Mouse (Mus musculus): ENCODE data around the gene Nt5c3b. TPM values are rescaled to one million over a fixed set of nuclear protein-coding genes. Genes with fewer than 3 reads are reported as not detected.
A peak's percentile ranks its signal among the peaks of the same experiment; 100 is the strongest.

Nt5c3b gene
- 21.4 and 32.9 TPM in 2 replicates for total RNA-seq (2015)
- total RNA-seq (2017): 31.8 and 37.3 TPM in 2 replicates

DNA sequence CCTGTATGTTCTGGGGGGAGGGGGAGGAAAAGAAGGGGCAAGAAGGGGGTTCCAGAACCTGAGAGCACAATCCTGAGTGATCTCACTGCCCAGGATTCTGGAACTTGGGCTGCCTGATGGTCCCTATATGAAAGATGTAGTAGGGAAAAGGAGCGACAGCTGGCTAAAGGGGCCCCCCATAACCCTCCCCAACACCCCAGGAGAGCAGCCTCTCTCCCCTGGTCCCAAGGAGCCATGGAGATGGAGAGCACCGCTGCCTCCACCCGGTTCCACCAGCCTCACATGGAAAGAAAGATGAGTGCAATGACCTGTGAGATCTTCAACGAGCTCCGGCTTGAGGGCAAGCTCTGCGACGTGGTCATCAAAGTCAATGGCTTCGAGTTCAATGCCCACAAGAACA, at the start of gene Nt5c3b, which contains the start of gene Klhl10:
Gene Nt5c3b (minus strand): TSS at position 12 of the 400 bp plus-strand sequence.
Gene Klhl10 (plus strand): TSS at position 121 of the 400 bp plus-strand sequence.
- ATAC-seq (replicated peaks; ENCODE audit: poor library complexity): no peak

DNA sequence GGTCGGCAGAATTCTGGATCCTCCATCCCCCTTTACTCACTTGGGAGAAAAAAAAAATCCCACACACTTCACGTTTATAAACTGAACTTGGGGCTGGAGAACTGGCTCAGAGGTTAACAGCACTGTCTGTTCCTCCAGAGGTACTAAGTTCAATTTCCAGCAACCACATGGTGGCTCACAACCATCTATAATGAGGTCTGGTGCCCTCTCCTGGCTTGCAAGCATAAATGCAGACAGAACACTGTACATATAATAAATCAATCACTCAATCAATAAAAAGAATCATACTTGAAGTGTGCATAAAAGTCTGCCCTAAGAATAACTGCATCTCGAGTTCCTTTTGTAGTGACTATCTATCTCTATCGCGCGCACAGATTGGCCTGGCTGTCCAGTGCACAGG, 49.3 kb upstream of the Nt5c3b start:
- ATAC-seq (replicated peaks; ENCODE audit: poor library complexity): no peak

DNA sequence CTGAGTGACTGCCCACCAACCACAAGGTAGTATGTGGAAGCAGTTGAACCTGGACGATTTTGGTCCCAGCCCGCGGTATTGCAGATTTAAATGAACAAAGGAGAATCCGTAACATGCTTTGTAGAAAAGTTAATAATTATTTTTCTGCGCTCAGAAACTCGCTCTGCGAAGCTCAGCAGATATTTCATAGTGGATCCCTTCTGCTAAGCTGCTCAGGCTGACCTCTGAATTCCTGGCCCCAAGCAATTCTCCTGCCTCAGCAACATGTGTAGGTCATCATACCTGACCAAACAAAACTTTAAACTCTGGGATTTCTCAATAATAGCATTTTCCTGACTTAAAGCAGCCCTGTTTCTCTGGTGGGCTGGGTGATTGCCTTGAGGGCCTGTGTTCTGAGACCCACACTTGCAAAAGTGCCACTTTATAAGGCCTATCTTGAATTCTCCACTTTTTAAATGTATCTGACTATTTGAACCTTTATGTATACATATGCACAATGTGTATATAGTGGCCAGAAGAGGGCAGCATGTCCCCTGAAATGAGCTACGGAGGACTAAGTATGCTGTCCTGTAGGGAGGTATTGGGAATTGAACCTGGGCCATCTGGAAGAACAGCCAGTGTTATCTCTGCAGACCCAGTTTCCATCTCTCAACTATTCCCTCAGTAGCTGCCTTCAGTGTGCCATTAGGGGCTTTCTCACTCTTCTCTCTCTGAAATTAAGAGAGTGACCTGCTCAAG, 44.4 kb upstream of the Nt5c3b start:
- ATAC-seq (replicated peaks; ENCODE audit: poor library complexity): peak; percentile 92

DNA sequence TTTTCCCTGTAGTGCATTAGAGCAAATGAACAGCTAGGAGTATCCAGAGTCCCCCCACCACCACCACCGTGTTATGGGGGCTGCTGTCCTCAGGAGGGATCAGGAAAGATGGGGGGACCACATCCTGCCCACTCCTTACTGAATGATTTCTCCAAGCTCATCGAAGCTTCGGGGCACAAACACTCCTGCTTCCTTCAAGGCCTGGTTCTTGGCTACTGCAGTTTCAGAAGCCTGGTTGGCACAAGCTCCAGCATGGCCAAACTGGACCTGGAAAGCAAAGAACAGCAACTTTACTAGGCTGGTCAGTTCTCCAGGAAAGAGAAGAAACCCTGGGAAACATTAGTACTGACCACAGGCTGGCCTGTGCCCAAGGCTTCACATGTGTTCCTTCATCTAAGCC, 42.9 kb upstream of the Nt5c3b start:
- no peak for ATAC-seq (replicated peaks; ENCODE audit: poor library complexity)

DNA sequence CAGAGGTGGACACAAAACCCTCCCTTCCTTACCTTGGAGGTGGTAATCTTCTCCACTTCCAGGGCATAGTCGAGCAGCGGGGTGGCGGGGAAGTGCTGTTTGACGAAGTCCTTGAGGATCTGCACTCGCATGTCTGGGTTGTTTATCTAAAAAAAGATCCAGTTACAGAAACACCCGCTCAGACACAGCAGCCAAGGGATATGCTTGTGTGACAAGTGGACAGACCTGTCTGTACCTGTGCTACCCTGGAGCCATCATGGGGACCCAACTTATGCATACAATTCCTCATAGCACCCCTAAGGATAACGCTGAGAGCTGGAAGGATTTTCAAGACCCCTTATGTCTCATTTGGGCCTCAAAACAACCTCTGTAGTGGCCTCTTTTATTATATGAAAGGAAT, 37.5 kb upstream of the Nt5c3b start:
- ATAC-seq (replicated peaks; ENCODE audit: poor library complexity): no peak

DNA sequence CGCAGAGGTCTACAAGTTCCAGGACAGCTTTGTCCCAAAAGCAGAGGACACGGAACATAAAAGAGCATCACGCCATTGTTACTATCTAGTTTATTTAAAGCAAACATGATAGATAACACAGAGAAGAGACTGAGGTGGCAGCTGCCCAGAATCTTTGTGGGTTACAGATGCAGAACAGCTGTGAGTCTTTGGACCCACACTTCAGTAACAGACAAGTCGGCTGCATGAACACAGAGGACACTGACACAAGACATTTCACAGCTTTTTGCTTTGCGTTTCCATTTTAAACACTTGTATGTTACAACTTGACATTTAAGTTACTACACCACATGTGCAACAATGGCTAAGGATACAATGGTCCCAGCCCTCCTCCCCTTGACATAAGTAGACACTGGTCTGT, 34.7 kb upstream of the Nt5c3b start:
- no peak for ATAC-seq (replicated peaks; ENCODE audit: poor library complexity)

DNA sequence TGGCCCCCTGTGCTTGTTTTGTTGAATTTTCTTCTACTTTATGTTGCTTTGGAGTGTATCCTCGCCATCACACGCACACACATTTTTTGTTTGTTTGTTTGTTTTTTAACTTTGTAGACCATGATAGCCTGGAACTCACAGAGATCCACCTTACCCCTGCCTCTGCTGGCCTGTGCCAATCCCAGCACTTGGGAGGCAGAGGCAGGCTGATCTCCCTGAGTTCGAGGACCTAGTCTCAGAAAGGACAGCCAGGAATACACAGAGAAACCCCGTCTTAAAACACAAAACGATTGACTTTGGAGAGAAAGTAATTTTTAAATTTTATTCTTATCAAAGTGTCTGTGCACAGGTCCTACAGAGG, 31.3 kb upstream of the Nt5c3b start:
- peak; percentile 32 for ATAC-seq (replicated peaks; ENCODE audit: poor library complexity)

DNA sequence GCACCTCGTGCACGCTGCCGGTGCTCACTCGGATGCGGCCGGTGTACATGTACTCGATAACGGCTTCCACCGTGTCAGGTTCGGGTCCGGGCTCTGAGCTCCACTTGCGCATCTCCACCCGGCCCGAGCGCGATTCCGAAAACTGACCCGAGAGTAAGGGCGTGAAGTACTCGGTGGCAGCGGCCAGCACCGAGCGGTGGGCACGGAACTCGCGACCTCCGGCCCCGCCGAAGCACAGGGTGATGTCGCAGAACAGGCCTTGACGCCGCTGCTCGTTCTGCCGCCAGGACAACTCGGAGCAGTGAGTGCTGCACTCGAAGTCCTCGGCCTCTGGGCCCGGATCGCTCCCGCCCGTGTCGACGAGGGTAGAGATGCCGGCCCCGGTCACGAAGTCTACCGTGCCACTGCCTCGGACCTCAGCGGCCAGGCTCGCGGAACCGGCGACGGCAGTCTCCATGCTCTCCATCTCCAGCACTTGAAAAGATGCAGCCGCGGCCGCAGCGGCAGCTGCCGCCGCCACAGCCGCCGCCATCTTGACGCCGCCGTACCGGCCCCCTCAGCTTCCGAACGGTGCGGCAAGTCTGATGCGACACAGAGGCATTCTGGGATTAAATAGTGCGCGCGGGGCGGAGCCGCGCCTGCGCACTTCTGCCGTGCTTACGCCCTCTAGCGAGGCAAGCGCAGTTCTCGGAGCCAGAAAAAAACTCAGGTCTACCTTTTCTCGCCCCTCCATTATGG, 30.8 kb upstream of the Nt5c3b start, which contains the start of gene Klhl11:
Gene Klhl11 (minus strand): TSS at position 545 of the 738 bp plus-strand sequence.
- peak; percentile 97 for ATAC-seq (replicated peaks; ENCODE audit: poor library complexity)

DNA sequence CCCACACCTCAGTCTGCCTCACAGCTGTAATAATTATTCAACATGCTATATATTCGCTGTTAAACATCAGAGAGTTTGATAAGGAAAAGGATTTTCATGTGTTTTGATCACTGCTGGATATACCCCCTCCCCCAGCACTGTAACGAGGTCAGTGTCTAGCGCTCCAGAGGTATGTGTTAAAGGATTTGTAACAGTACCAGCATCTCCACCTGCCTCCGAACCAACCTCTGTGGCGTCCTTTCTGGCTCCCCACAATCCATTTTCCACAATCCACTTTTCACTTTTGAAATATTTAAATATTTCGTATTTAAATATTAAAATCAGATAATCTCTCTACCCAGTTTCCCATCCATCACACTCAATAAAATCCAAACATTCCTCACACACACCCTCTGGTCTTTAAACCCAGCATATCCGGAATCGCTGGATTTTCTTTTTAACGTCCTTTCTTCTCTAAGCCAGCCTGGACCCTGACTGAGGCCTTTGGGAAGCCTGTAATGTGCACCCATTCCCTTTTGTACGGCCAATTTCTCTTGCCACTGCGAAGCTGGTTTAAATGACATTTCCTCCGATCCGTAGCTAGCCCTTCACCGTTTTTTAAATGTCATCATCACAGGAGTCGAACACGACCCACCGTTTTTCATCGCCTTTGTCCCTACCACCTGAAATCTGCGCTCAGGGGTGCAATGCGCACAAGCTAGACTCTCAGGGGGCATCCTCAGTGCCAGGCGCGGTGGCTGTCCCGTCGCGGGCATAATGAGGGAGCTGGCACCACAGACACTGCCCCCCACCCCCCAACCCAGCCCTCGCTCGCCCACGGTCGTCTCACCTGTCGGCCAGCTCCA, 30.0 kb upstream of the Nt5c3b start:
- 0 out of 2 replicates have a peak, but pooled peaks have one; percentile 5 for ATAC-seq (replicated peaks; ENCODE audit: poor library complexity)

DNA sequence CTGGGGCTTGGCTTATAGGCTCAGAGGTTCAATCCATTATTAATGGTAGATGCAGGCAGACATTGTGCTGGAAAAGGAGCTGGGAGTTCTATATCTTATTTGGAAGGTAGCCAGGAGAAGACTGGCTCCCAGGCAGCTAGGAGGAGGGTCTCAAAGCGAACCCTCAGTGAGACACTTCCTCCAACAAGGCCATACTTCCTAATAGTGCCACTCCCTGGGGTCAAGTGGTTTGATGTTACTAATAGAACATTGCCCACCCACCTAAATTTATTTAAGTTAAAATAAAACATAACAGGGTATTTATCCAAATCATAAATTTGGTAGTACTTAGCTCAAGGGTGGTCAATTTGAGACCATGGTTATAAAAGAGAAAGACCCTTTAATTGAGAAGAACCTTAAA, 24.2 kb upstream of the Nt5c3b start:
- no peak for ATAC-seq (replicated peaks; ENCODE audit: poor library complexity)

DNA sequence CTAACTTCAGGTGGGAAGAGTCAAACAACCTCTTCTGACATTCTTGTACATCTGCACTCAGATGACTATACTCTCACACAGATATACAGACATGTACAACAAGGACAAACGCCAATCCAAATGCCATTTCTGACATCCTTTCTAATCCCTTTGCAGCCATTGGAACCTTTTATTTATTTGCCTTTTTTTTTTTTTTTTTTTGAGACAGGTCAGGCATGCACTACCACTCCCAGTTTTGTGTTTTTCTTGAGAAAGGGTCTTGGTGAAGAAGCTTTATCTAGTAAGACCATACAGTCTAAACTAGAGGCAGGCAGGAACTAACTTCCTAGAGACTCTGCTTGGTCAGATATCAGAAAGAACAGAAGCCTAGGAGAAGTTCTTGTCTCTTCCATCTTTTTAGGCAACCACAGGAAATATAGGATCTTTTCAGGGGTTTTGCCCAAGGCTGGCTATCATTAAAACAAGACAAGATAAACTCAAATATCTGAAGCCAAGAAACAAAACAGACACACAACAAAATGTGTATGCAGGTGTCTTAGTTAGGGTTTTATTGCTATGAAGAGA, 23.7 kb upstream of the Nt5c3b start:
- ATAC-seq (replicated peaks; ENCODE audit: poor library complexity): peak; percentile 63

DNA sequence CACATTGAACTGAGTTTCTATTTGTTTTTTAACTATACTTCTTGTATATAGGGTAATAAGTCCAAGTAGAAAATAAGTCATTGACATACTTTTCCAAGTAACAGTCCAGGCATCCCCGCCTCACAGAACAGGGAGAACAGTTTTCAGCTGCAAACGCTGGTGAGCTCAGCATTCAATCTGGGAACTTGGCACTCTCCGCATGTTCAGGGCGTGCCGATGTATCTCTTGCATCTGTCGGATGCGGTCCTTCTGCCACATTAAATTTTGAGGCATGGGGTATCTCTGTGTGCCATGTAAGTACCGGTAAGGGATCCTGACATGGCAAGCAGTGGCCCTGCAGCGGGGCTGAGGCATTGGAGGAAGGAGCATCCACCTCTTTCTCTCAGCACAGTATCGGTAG, 21.1 kb upstream of the Nt5c3b start:
- no peak for ATAC-seq (replicated peaks; ENCODE audit: poor library complexity)

DNA sequence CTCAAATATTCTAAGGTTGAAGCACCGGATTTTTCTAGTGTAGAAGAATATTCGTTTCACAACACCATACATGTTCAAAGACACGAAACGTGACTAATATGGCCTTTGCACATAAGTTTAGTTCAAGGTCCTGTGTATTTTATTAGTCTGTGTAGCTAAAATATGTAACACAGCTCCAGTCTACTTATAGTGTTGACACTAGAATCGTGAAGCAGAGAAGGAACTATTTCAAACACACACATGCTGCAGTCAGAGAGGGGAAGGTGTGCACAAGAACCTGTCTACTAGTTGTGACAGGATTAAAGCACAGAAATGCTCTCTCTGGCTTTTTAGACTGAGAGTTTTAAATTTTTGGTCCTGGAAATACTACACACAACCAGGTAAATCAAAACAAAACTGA, 16.1 kb upstream of the Nt5c3b start:
- no peak for ATAC-seq (replicated peaks; ENCODE audit: poor library complexity)

DNA sequence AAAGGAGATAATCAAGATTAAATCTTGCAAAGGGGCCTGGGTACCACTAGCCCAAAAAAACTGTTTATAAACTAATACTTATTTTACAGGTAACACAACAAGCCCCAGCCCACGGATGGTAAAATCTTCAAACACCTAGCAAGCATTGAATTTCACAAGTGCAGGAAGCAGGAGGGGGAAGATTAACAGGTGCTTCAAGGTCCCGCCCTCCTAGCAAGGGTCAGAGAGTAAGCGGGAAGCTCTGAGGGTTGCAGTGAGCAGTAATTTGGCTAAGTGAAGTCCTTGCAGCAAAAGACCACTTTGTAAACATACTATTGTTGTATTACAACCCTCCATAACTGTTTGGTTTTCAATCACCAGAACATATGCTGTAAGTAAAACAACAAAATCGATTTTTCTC, 15.6 kb upstream of the Nt5c3b start:
- no peak for ATAC-seq (replicated peaks; ENCODE audit: poor library complexity)

DNA sequence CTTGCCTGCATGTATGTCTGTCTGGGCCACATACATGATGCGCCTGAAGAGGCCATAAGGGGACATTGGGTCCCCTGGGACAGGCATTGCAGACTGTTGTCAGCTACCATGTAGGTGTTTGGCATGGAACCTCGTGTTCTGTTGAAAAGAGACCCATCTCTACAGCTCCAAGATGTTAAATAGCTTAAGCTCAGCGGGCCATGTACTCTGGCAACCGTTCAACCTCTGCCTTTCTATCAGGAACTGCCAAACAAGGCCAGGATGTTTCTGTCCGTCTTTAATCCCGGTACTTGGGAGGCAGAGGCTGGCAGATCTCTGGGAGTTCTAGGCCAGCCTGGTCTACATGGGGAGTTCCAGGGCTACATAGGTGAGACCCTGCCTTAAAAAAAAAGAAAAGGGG, 1.0 kb upstream of the Nt5c3b start:
- no peak for ATAC-seq (replicated peaks; ENCODE audit: poor library complexity)

DNA sequence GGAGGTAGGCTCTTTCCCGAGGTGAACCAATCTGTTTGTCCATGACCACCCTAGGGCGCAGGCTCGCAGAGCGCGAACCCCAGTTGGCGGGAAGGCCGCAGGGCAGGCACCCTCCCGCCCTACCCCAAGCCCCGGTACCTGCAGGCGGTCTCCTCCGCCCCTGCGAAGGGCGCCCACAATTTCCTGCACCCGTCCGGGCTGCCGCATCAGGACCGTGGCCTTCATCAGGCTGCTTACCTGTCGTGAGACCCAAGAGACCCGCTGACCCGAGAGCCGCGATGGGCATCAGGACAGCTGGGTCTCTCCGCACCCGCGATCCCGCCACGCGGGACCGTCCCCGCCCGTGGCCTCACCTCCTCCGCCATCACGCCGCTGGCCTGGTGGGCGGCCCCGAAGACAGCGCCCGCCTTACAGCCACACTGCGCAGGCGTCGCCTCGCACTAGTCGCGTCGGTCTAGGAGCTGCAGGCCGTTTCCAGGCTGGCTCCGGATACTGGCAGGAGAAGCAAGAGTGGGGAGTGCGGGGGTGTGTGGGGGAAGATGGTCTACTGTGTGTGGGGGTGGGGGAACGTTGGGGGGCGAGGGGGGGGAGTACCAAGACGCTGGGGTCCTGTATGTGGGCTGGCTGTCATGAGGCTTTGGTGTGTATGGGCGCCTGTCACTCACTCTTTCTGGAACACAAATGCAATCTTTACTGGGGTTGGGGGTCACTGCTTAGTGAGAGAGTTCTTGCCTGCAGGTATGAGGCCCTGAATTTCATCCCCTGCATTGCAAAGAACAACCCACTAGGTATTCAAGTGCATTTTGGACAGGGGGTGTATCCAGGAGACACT, 701 bp downstream of the Nt5c3b start:
- peak; percentile 99 for ATAC-seq (replicated peaks; ENCODE audit: poor library complexity)

DNA sequence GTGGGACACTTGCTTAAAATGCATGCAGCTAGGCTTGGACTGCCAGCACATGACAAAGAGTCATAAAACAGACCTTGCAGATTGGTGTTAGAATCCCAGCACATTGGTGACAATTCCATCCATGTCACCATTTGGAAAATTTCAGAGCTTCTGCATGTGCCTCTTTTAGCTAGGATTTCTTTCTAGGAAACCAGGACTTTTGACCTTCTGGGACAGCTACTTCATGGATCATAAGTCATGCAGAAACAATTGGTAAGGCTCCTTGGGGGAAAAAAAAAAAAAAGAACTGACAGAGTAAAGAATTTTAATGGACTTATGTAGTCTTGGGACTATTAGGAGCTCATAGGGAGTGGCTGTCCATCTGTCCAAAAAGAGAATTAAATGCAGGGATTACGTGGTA, 3.7 kb downstream of the Nt5c3b start:
- no peak for ATAC-seq (replicated peaks; ENCODE audit: poor library complexity)

DNA sequence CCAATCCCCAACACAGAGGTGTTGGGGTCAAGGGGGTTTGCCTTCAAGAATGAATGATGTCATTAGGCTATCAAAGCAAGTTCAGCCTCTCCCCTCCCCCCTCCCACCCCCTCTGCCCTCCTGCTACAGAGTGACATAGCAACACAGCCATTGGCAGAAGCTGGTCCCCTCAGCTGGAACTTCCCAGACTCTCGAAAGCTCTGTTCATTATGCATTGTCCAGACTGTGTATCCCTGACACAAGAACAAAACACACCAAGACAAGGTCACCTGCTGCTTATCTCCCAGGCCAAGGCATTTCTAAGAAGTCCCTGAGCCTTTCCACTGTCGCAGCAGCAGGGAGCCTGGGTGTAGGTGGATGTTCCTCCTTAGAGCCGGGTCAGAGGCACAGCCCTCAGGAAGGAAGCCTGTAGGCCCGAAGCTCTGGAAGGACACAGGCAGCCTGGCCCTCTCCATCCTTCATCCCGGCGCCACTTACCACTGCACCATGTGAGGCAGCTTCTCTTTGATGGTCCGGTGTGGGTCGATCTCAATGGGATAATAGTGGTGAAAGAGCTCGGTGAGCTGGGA, 5.8 kb downstream of the Nt5c3b start:
- no peak for ATAC-seq (replicated peaks; ENCODE audit: poor library complexity)

DNA sequence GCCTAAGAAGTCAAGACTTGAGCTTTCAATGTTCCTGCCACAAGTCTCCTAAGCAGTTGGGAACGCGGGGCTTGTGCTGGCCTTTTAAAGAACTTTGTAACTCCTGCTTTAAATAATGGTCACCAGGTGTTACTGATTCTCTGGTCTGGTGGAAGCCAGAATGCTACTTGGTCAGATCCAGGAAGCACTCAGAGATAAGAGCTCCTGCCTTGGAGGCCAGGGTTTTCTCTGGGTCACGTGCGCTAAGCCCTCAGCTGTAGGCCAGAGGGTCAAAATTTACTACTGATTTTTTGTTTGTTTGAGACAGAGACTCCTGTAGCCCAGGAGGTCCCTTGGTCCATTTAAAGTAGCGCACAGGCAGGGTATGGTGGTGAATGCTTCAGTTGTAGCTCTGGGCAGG, 9.6 kb downstream of the Nt5c3b start:
- no peak for ATAC-seq (replicated peaks; ENCODE audit: poor library complexity)

DNA sequence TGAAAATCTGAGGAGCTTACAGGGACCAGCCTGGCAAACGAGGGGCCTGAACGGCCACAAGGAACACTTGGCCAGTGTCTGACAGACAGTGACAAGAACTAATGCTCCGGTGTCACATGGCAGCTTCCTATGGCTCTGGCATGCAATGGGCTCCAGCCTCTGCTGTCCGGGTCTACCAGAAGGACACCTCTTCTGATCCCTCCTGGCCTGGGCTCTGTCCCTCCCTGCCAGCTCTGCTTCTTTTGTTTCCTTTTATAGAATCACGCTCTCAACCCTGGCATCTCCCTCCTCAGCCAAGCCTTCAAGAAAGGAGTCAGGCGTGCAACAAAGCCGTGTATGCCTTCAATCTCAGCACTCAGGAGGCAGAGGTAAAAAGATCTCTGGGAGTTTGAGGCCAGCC, 11.6 kb downstream of the Nt5c3b start:
- no peak for ATAC-seq (replicated peaks; ENCODE audit: poor library complexity)
